Mouse (Mus musculus): ENCODE results near the gene Psph. TPM values are rescaled to one million over a fixed set of nuclear protein-coding genes. Genes with fewer than 3 reads are reported as not detected.

Gene Psph
- total and polyA plus RNA-seq, 3 experiments, result 128 to 252 (median 232) TPM

DNA sequence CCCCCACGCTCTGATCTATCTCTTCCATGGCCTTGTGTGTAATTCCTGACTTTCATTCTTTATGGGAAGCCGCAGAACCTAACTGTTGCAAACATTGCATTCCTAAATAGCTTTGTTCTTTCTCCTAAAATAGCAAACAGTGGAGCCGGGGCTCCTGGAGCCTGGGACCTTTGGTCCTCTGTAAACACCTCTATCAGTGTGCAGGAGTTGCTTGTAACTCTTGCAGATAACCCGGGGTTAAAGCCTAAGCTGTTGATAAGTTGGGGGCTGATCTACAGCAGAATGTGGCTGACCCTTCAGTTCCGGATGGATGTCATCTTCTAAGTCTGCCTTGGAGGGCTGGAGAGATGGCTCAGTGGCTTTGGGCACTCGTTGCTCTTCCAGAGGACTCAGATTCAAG lies 43.2 kb downstream of the Psph start:
- in situ Hi-C loops (cut with MboI; ENCODE audit: low pct_ligation_motif_present, low pct_unique_long_range_greater_than_20kb, low sequenced_read_pairs), result no loop called here
- no peaks in the 10 kb centered on the region for H3K79me2 ChIP-seq (replicated peaks; ENCODE audit: control insufficient read depth, extremely low read depth, insufficient read depth, poor library complexity, severe bottlenecking)
- no peak overlapping the region for H3K27ac ChIP-seq (ENCODE audit: insufficient read depth, low read depth)
- TF ChIP-seq EP300 (IDR thresholded peaks at IDR 0.05; ENCODE audit: low read length), result no peak
- TF ChIP-seq RAD21 (IDR thresholded peaks at IDR 0.05; ENCODE audit: low read depth, low read length), result no peak
- TF ChIP-seq SIN3A (IDR thresholded peaks at IDR 0.05; ENCODE audit: low read length), result no peak
- TF ChIP-seq ELF1 (IDR thresholded peaks at IDR 0.05; ENCODE audit: low read depth, low read length), result no peak
- no peak for TF ChIP-seq NRF1 (IDR thresholded peaks at IDR 0.05; ENCODE audit: low read depth, low read length)
- no peak for TF ChIP-seq ZMIZ1 (IDR thresholded peaks at IDR 0.05; ENCODE audit: low read depth, low read length)
- TF ChIP-seq RCOR1 (conservative IDR thresholded peaks at IDR 0.05; ENCODE audit: low read depth, low read length), result no peak
- TF ChIP-seq POLR2AphosphoS2 (IDR thresholded peaks at IDR 0.05; ENCODE audit: low read depth, low read length), result no peak
- TF ChIP-seq SMC3 (IDR thresholded peaks at IDR 0.05; ENCODE audit: low read depth, low read length), result no peak
- TF ChIP-seq TBP (conservative IDR thresholded peaks at IDR 0.05; ENCODE audit: low read depth, low read length), result no peak
- no peak for TF ChIP-seq USF1 (IDR thresholded peaks at IDR 0.05; ENCODE audit: low read depth, low read length)
- TF ChIP-seq CTCF (conservative IDR thresholded peaks at IDR 0.05 in 1 of 2, IDR thresholded peaks at IDR 0.05 in 1 of 2; ENCODE audit: low read depth in 2 of 2, low read length in 2 of 2), result no peak
- no peak for TF ChIP-seq CHD2 (IDR thresholded peaks at IDR 0.05; ENCODE audit: low read length)
- TF ChIP-seq NELFE (IDR thresholded peaks at IDR 0.05; ENCODE audit: low read depth, low read length), result no peak
- no peak for TF ChIP-seq MYC (IDR thresholded peaks at IDR 0.05; ENCODE audit: low read depth, low read length)
- TF ChIP-seq MAZ (IDR thresholded peaks at IDR 0.05; ENCODE audit: low read depth, low read length), result no peak
- TF ChIP-seq ETS1 (conservative IDR thresholded peaks at IDR 0.05; ENCODE audit: low read depth, low read length), result no peak
- no peak for TF ChIP-seq MXI1 (IDR thresholded peaks at IDR 0.05; ENCODE audit: low read depth, low read length)
- H3K4me3 ChIP-seq (replicated peaks in 1 of 3; ENCODE audit: low read depth in 2 of 3, low read length in 2 of 3, poor library complexity in 1 of 3), result no peak overlapping the region
- DNase-seq (ENCODE audit: extremely low read depth), result no peak
- peaks cover 26 to 42% of the 10 kb centered on the region in 2 experiments for H3K36me3 ChIP-seq (replicated peaks in 1 of 2; ENCODE audit: control insufficient read depth in 1 of 2, insufficient read depth in 1 of 2, low read length in 1 of 2)
- H3K4me2 ChIP-seq (ENCODE audit: insufficient read depth, low read depth, poor library complexity, severe bottlenecking), result no peak overlapping the region
- no peak overlapping the region for H3K9ac ChIP-seq (ENCODE audit: insufficient read depth, low read depth)
- no peaks in the 10 kb centered on the region for H3K27me3 ChIP-seq (replicated peaks)
- H3K4me1 ChIP-seq (ENCODE audit: control insufficient read depth in 1 of 2, insufficient read depth in 2 of 2), result no peaks in the 10 kb centered on the region
- dilution Hi-C loops (cut with MboI; ENCODE audit: extremely low pct_ligation_motif_present, extremely low pct_unique_long_range_greater_than_20kb, low sequenced_read_pairs), result no loop called here
- H3K9me3 ChIP-seq (replicated peaks; ENCODE audit: low read length), result no peaks in the 10 kb centered on the region

DNA sequence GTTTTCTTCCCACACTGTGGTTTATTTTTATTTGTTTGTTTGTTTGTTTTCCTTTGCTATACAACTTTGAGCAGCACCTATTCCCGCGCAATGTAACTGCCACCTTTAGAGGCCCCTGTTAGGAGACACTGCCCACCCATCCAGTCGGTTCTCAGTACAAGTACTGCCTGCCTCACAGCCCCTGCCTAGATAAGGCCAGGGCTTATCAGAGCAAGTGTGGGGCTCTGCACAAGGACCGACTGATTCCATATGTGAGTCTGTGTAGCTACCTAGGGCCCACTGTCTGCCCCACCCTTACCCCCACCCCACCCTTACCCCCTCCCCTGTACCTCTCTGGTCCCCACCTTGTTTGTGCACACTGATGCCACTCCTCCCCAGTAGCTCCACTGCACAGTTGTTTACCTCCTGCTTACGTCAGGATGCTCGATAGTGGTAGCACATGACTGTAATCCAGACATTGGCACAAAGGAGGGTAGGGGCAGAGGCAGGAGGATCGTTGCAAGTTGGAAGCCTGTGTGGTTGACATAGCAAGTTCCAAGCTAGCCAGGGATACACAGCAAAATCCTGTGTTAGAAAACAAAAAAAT lies 44.3 kb downstream of the Psph start:
- Histone ChIP-seq H3K4me3 (replicated peaks in 1 of 3; ENCODE audit: low read depth in 2 of 3, low read length in 2 of 3, poor library complexity in 1 of 3) (no peak overlapping the region), H3K4me2 (ENCODE audit: insufficient read depth, low read depth, poor library complexity, severe bottlenecking) (no peak overlapping the region), H3K9ac (ENCODE audit: insufficient read depth, low read depth) (no peak overlapping the region), H3K36me3 (replicated peaks in 1 of 2; ENCODE audit: control insufficient read depth in 1 of 2, insufficient read depth in 1 of 2, low read length in 1 of 2) (peaks cover 21 to 37% of the 10 kb centered on the region in 2 experiments), H3K79me2 (replicated peaks; ENCODE audit: control insufficient read depth, extremely low read depth, insufficient read depth, poor library complexity, severe bottlenecking) (no peaks in the 10 kb centered on the region), H3K4me1 (ENCODE audit: control insufficient read depth in 1 of 2, insufficient read depth in 2 of 2) (no peaks in the 10 kb centered on the region), H3K27ac (ENCODE audit: insufficient read depth, low read depth) (no peak overlapping the region), H3K9me3 (replicated peaks; ENCODE audit: low read length) (no peaks in the 10 kb centered on the region), H3K27me3 (replicated peaks) (no peaks in the 10 kb centered on the region)
- no peak for DNase-seq (ENCODE audit: extremely low read depth)
- in situ Hi-C loops (cut with MboI; ENCODE audit: low pct_ligation_motif_present, low pct_unique_long_range_greater_than_20kb, low sequenced_read_pairs), result no loop called here
- dilution Hi-C loops (cut with MboI; ENCODE audit: extremely low pct_ligation_motif_present, extremely low pct_unique_long_range_greater_than_20kb, low sequenced_read_pairs), result no loop called here
- TF ChIP-seq IRF4 (IDR thresholded peaks at IDR 0.05; ENCODE audit: low read depth, low read length) (no peak), GABPA (IDR thresholded peaks at IDR 0.05; ENCODE audit: insufficient replicate concordance, low read depth, low read length) (no peak), USF1 (IDR thresholded peaks at IDR 0.05; ENCODE audit: low read depth, low read length) (no peak), JUND (conservative IDR thresholded peaks at IDR 0.05; ENCODE audit: low read depth, low read length) (no peak), EP300 (IDR thresholded peaks at IDR 0.05; ENCODE audit: low read length) (no peak), CHD2 (IDR thresholded peaks at IDR 0.05; ENCODE audit: low read length) (no peak), MAX (IDR thresholded peaks at IDR 0.05; ENCODE audit: low read length) (no peak), BHLHE40 (IDR thresholded peaks at IDR 0.05; ENCODE audit: low read depth, low read length) (no peak), ZC3H11A (IDR thresholded peaks at IDR 0.05; ENCODE audit: low read depth, low read length) (no peak), CHD1 (IDR thresholded peaks at IDR 0.05; ENCODE audit: low read depth, low read length) (no peak), ZNF384 (IDR thresholded peaks at IDR 0.05; ENCODE audit: low read depth, low read length) (no peak), MEF2A (IDR thresholded peaks at IDR 0.05; ENCODE audit: borderline replicate concordance, low read depth, low read length) (no peak), MYC (IDR thresholded peaks at IDR 0.05; ENCODE audit: low read depth, low read length) (no peak), POLR2A (IDR thresholded peaks at IDR 0.05; ENCODE audit: low read depth, low read length) (no peak), NELFE (IDR thresholded peaks at IDR 0.05; ENCODE audit: low read depth, low read length) (no peak), TCF12 (IDR thresholded peaks at IDR 0.05; ENCODE audit: low read depth, low read length) (no peak), POLR2AphosphoS2 (IDR thresholded peaks at IDR 0.05; ENCODE audit: low read depth, low read length) (no peak), KAT2A (IDR thresholded peaks at IDR 0.05; ENCODE audit: insufficient replicate concordance, low read length) (no peak), PAX5 (IDR thresholded peaks at IDR 0.05; ENCODE audit: low read length) (no peak), MAZ (IDR thresholded peaks at IDR 0.05; ENCODE audit: low read depth, low read length) (no peak)

Data from CH12.LX (cell line).